Mouse (Mus musculus) hindbrain, embryonic 10.5 days (tissue): ENCODE measurements around the gene Nos1. TPM values are rescaled to one million over a fixed set of nuclear protein-coding genes. Genes with fewer than 3 reads are reported as not detected.

ENCODE experiments used
- DNase-seq: peaks from one replicate; pipeline ENCODE4 v3.0.0-alpha.2; 2017; ENCODE audit warnings: low spot score
- H3K27ac ChIP-seq: fragments of 300-500 bp; sonication (generic); 2 replicates; pipeline ENCODE4 v1.5.1; 2016; ENCODE audit warnings: mild to moderate bottlenecking, moderate library complexity
- H3K27me3 ChIP-seq: fragments of 300-500 bp; sonication (generic); 2 replicates; pipeline ENCODE4 v1.6.1; 2016; ENCODE audit warnings: mild to moderate bottlenecking; ENCODE audit not compliant: poor library complexity, insufficient read depth, severe bottlenecking
- H3K36me3 ChIP-seq: fragments of 300-500 bp; sonication (generic); 2 replicates; pipeline ENCODE4 v1.6.1; 2016; ENCODE audit warnings: mild to moderate bottlenecking, moderate library complexity
- H3K4me1 ChIP-seq: fragments of 300-500 bp; sonication (generic); replicated peaks from 2 replicates; pipeline ENCODE4 v1.6.1; 2016; ENCODE audit warnings: mild to moderate bottlenecking
- H3K4me3 ChIP-seq: fragments of 300-500 bp; sonication (generic); 2 replicates; pipeline ENCODE4 v1.5.1; 2016; ENCODE audit warnings: mild to moderate bottlenecking, moderate library complexity
- H3K9me3 ChIP-seq: fragments of 300-500 bp; sonication (generic); 2 replicates; pipeline ENCODE4 v1.6.1; 2016; ENCODE audit warnings: mild to moderate bottlenecking, moderate library complexity
- WGBS: fragments of 180-500 bp; shearing (Covaris S2); methylation state at CpG from one replicate; pipeline ENCODE4 v1.1.7; 2016; 5-methylcytosine and 5-hydroxymethylcytosine counted together
- polyA plus RNA-seq: library from polyadenylated mRNA; unstranded; fragments of >200 nt; fragmentation: Nextera tagmentation; extraction: Ambion mirVana; gene quantifications from 2 replicates; pipeline ENCODE4 v1.2.1, GENCODE M21; 2016

Gene Nos1
- polyA plus RNA-seq, 1 experiment from 2014 or later = 0.33 TPM

DNA sequence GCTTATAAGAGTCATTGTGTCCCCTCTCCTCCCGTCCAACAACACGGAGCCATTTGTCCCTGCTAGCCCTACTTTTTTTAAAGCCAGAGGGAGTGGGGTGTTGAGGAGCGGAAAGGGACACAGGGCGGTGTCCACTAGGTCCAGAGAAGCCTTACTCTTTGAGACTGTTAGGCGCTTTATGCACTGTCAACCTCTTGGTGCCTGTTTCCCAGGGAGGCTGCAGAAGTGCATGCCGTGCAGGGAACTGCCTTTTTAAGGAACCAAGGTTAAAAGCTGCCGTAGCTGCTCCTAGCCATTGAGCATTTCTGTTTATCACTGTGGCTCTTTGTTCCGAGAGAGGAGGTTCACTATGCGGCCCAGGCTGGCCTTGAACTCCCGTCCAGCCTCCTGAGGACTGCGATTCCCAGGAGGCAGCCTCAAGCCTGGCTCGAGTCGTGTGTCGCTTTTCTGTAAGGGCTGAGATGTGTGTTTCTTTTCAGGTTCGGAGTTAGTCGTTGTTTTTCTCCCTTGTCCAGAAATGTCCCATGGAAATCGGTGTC lies 197.4 kb downstream of the Nos1 start:
- WGBS = 57% methylated on average over 17 of the region's 17 CpGs
- DNase-seq = no peak
- no peaks in the 10 kb centered on the region for H3K9me3 ChIP-seq
- H3K27ac ChIP-seq = peak overlapping the region; percentile 99
- H3K36me3 ChIP-seq = peaks cover 46% of the 10 kb centered on the region
- H3K4me1 ChIP-seq = peaks cover 33% of the 10 kb centered on the region
- no peaks in the 10 kb centered on the region for H3K27me3 ChIP-seq
- peak overlapping the region; percentile 99 for H3K4me3 ChIP-seq

DNA sequence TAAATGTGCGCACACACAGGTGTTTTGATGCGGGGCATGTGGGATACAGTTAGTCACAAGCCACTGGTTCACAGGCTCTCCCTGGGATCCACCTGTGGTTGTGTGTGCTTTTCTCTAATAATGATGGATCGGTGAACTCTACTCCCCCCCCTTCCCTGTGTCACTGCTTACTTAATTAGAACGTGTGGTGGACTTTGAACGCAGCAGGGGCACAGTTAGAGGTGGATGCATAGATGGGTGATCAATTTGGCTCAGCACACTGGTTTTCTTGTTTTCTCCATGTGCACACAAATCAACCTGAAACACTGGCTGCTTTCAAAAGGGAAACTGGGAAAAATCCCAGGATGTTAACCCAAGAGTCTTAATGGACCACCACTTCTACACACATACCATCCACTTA lies 198.2 kb downstream of the Nos1 start:
- H3K36me3 ChIP-seq = peaks cover 55% of the 10 kb centered on the region
- peak overlapping the region; percentile 99; the same call in 1 of the 2 replicates for H3K4me3 ChIP-seq
- no peak overlapping the region for H3K27ac ChIP-seq
- WGBS = 89% methylated on average over 5 of the region's 5 CpGs
- H3K9me3 ChIP-seq = no peaks in the 10 kb centered on the region
- H3K4me1 ChIP-seq = peaks cover 41% of the 10 kb centered on the region
- no peaks in the 10 kb centered on the region for H3K27me3 ChIP-seq
- DNase-seq = no peak

DNA sequence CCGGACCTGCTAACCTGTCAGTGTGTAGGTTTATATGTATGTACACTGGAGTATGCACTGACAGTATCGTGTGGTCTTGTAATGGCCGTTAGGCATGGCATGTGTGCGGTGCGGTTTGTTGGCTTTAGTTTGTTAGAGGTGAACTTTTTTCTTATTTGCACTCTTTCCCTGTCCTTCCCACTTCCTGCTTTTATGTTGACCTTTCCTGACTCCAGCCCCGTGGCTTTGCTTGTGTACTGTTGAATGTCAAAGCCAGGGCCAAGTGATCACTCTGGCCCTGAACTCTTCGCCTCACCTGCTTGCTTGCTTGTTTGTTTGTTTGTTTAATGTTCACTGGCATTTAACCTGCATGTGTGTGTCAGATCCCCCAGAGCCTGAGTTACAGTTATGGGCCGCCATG lies 200.1 kb downstream of the Nos1 start:
- no peak for DNase-seq
- Histone ChIP-seq H3K9me3 (no peaks in the 10 kb centered on the region), H3K27me3 (no peaks in the 10 kb centered on the region), H3K4me1 (peaks cover 41% of the 10 kb centered on the region), H3K4me3 (no peak overlapping the region), H3K36me3 (peaks cover 73% of the 10 kb centered on the region), H3K27ac (no peak overlapping the region)
- 93% methylated on average over 8 of the region's 8 CpGs for WGBS

DNA sequence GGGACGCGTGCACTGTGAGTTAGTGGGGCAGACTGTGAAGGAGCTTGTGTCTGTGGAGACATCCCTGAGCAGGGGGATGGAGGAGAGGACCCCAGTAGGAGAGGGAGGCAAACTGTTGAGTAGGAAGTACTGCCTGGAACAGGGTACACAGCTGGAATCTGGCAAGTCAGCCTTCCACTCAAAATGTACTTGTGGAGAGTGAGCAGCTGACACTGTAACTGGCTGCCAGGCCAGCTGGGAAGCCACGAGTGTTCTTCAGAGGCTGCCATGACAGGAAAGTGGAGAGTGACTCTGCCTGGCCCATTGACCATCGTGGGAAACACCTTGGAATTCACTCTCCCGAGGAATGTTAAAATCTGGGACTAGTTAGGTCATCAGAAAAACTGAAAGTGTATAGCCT lies 201.1 kb downstream of the Nos1 start:
- Histone ChIP-seq H3K36me3 (peaks cover 83% of the 10 kb centered on the region), H3K27me3 (no peaks in the 10 kb centered on the region), H3K9me3 (no peaks in the 10 kb centered on the region), H3K27ac (no peak overlapping the region), H3K4me3 (no peak overlapping the region), H3K4me1 (peaks cover 35% of the 10 kb centered on the region)
- no peak for DNase-seq
- 91% methylated on average over 5 of the region's 5 CpGs for WGBS

DNA sequence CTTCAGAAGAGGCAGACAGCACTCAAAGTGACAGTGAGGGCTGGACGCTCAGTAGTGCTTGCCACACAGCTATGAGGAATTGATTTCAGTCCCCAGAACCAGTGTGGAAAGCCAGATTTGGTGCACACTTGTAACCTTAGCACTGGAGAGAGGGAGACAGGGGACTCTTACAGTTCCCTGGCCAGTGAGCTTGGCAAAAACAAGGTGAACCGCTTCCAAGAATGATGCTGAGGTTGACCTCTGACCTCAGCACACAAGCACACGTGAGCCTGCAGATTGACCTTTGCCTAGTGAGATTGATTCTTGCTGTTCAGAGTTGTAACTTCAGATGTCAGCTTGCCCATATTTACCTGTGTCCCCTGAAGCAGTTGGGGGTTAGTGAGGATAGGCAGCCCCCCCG lies 205.5 kb downstream of the Nos1 start:
- DNase-seq = no peak
- Histone ChIP-seq H3K9me3 (no peaks in the 10 kb centered on the region), H3K27ac (no peak overlapping the region), H3K27me3 (no peaks in the 10 kb centered on the region), H3K4me1 (peaks cover 13% of the 10 kb centered on the region), H3K36me3 (peaks cover 100% of the 10 kb centered on the region), H3K4me3 (no peak overlapping the region)
- 57% methylated on average over 4 of the region's 4 CpGs for WGBS

DNA sequence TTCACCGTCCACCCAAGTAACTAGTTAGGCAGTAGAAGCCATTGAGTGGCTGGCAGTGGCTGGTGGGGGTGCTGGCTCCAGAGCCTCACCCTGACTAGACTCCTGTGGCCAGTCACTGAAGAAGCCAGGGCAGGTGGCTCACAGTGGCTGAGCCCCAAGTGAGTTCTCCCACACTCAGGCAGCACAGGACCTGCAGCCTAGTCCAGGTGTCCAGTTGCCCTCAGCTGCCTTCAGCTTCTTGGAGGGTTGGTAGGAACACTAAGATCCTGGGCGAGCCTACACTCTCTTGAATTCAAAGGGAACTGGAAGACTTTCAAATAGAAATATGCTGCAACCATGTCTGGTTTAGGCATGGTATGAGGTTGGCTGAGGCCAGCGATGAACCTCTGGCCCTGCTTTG lies 207.1 kb downstream of the Nos1 start:
- Histone ChIP-seq H3K27me3 (no peaks in the 10 kb centered on the region), H3K4me3 (no peak overlapping the region), H3K36me3 (peaks cover 100% of the 10 kb centered on the region), H3K4me1 (peaks cover 11% of the 10 kb centered on the region), H3K9me3 (no peaks in the 10 kb centered on the region), H3K27ac (no peak overlapping the region)
- DNase-seq = no peak
- 96% methylated on average over 3 of the region's 3 CpGs for WGBS

DNA sequence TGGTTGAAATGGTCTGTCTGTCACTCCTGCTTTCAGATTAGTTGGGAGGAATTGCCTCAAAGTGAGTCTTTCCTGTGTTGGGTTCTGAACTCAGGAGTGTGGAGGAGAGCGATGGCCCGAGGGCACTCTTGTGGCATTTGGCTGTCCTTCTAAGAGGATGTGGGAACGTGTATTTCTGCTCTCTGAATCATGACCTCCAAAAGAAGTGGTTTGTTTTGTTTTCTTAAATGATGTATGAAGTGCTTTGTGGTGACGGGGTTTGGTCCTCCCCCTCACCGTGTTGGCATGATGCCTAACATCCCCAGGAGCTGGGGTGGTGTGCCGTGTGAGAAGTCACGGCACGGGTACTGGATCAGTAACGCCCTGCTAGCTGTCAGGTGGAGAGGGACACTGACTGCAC lies 207.5 kb downstream of the Nos1 start:
- 94% methylated on average over 9 of the region's 9 CpGs for WGBS
- Histone ChIP-seq H3K9me3 (no peaks in the 10 kb centered on the region), H3K27me3 (no peaks in the 10 kb centered on the region), H3K27ac (no peak overlapping the region), H3K36me3 (peaks cover 100% of the 10 kb centered on the region), H3K4me3 (no peak overlapping the region), H3K4me1 (peaks cover 7% of the 10 kb centered on the region)
- no peak for DNase-seq

DNA sequence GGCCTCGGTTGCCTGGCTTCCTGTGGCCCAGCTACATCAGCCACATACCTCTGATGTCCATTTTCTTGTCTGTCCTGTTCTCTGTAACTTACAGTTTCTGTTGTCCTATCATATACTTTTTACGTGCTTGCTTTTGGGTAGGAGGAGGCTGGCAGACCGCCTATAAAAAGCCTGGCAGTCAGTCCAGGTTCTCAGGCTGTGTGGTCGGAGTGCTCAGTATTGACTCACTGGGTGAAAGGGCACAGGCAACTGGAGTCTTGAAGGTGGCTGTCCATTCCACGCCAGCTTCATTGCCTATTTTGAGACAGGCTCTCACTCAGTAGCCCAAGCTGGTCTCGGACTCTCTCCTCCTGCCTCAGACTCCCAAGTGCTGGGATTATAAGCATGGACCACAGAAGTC lies 208.9 kb downstream of the Nos1 start:
- 95% methylated on average over 6 of the region's 6 CpGs for WGBS
- H3K4me3 ChIP-seq = no peak overlapping the region
- no peak for DNase-seq
- peaks cover 100% of the 10 kb centered on the region for H3K36me3 ChIP-seq
- no peak overlapping the region for H3K27ac ChIP-seq
- H3K4me1 ChIP-seq = no peaks in the 10 kb centered on the region; the same call in 1 of the 2 replicates
- no peaks in the 10 kb centered on the region for H3K9me3 ChIP-seq
- H3K27me3 ChIP-seq = no peaks in the 10 kb centered on the region

DNA sequence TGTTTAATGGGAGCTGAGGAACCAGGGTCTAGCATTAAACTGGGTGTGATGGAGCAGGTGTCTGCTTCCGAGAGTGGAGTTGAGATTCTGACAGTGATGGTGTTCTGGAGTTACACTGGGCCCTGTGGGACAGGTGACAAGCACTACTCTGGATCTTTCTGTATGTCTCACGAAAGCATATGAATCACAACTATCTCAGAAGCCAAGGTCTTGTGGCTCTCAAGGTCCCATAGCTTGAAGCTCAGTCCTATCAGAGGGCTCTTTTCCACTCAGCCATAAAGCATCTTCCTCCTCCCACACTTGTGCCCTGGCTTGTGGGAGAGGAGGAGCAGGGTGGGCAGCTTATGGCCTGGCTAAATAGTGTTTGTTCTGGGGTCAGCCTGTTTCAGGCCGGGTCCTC lies 210.1 kb downstream of the Nos1 start:
- Histone ChIP-seq H3K36me3 (peaks cover 100% of the 10 kb centered on the region), H3K4me1 (no peaks in the 10 kb centered on the region), H3K4me3 (no peak overlapping the region), H3K27ac (no peak overlapping the region), H3K9me3 (no peaks in the 10 kb centered on the region), H3K27me3 (no peaks in the 10 kb centered on the region)
- 84% methylated on average over 3 of the region's 3 CpGs for WGBS
- no peak for DNase-seq

DNA sequence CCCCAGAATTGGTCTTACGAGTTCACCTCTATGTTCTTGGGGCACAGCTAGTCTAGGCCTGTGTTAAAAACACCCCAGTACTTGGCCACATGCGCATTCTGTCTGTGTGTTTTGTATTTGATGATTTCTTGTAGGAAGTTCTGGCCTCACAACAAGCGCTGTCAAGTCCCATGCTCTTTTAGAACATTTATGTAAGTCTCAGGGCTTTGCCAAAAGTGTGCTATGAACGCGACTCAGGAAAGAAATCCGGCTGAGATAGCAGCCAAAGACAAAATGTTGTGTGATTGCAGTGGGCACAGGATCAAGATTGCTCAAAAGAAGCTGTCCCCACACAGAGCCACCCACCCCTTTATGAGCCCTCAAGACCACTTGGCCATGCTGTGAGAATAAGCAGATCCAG lies 212.7 kb downstream of the Nos1 start:
- H3K27me3 ChIP-seq = no peaks in the 10 kb centered on the region
- H3K4me1 ChIP-seq = peaks cover 20% of the 10 kb centered on the region
- no peak overlapping the region for H3K27ac ChIP-seq
- H3K9me3 ChIP-seq = no peaks in the 10 kb centered on the region
- 95% methylated on average over 6 of the region's 6 CpGs for WGBS
- H3K36me3 ChIP-seq = peaks cover 100% of the 10 kb centered on the region
- DNase-seq = no peak
- H3K4me3 ChIP-seq = no peak overlapping the region

DNA sequence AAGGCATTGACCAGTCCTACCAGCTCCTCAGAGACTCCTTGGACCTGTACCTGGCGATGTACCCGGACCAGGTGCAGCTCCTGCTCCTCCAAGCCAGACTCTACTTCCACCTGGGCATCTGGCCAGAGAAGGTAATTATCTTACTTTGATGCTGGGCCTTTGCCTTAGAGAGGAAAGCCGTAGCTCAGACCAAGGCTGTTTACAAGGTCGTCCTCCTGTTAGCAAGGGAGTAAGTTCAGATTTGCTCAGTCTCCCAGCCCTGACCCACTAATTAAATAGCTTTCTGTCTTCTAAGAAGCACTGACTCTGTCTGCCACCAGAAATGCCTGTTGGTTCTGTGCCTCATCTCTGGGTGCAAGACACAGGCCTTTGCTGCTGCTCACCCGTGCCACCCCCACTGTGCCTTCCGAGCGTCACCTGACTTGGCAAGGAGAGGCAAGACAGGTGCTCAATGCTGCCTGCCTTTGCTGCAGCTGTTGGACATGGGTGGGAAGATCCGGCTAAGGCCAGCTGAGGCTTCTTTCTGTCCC lies 214.6 kb downstream of the Nos1 start:
- Histone ChIP-seq H3K27me3 (no peaks in the 10 kb centered on the region), H3K36me3 (peaks cover 100% of the 10 kb centered on the region), H3K4me3 (no peak overlapping the region), H3K9me3 (no peaks in the 10 kb centered on the region), H3K27ac (no peak overlapping the region), H3K4me1 (peaks cover 31% of the 10 kb centered on the region)
- WGBS = 94% methylated on average over 8 of the region's 8 CpGs
- DNase-seq = no peak

DNA sequence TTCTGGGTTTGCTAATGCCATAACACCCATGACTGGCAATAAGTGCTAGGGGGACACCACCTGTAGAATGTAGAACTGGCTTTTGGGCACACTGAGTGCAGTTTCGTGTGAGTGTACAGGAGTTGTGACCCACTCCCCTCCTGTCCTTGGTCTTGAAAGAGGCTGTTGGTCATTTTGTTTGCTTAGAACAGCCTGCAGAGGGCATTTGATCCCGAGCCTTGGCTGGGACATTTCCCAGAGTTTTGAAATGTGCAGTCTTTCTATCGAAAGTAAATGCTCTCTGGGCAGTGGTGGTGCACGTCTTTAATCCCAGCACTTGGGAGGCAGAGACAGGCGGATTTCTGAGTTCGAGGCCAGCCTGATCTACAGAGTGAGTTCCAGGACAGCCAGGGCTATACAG lies 215.1 kb downstream of the Nos1 start:
- no peak for DNase-seq
- 90% methylated on average over 6 of the region's 6 CpGs for WGBS
- Histone ChIP-seq H3K27me3 (no peaks in the 10 kb centered on the region), H3K9me3 (no peaks in the 10 kb centered on the region), H3K4me3 (no peak overlapping the region), H3K4me1 (peaks cover 31% of the 10 kb centered on the region), H3K27ac (no peak overlapping the region), H3K36me3 (peaks cover 100% of the 10 kb centered on the region)

DNA sequence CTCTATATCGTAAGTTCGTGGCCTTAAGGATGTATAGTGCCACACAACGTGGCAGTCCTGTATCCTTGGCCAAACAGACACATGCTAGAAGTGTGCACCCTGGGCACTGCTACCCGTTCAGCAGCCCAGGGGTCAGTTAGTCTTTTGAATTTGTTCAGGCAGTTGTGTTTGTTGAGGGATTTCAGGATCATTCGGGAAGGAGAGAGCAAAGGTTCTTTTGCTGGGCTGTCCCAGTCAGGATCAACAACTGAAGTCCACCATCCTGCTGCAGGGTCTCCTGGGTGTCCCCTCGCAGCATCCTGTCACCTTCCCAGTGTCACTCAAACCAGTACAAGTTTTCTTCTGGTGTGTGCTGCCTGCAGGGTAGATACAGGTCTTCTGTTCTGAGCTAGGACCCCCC lies 215.7 kb downstream of the Nos1 start:
- peaks cover 100% of the 10 kb centered on the region for H3K36me3 ChIP-seq
- 87% methylated on average over 6 of the region's 6 CpGs for WGBS
- H3K27ac ChIP-seq = no peak overlapping the region
- H3K9me3 ChIP-seq = no peaks in the 10 kb centered on the region
- peaks cover 31% of the 10 kb centered on the region for H3K4me1 ChIP-seq
- no peak for DNase-seq
- no peak overlapping the region for H3K4me3 ChIP-seq
- H3K27me3 ChIP-seq = no peaks in the 10 kb centered on the region

DNA sequence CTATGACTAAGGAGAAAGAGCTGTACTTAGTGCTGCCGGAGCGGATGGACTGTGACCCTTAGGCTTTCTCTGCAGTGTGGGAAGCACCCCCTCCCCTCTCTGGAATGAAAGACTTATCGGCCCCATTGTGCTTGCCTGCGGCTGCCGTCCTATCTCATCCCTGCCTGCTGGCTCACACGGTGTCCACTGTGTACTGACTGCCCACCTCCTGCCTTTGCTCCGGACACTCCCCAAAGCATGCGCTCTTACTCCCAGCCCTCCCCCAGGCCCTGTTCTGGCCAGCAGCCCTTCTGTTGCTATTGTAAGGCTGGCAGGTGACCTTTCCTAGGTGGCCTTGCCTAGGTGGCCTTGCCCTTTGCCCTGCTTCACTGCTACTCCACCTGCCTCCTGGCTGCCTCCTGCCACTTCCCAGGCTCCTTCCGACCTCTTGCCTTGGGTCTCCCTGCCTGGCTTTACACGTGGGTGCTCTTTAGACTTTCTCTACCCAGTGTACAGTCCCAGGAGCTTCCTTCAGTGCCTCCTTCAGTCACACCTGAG lies 216.7 kb downstream of the Nos1 start:
- 47% methylated on average over 10 of the region's 10 CpGs for WGBS
- H3K4me1 ChIP-seq = peaks cover 31% of the 10 kb centered on the region
- H3K27me3 ChIP-seq = no peaks in the 10 kb centered on the region
- H3K36me3 ChIP-seq = peaks cover 100% of the 10 kb centered on the region
- no peak overlapping the region for H3K4me3 ChIP-seq
- no peaks in the 10 kb centered on the region for H3K9me3 ChIP-seq
- DNase-seq = no peak
- peak overlapping the region; percentile 53 for H3K27ac ChIP-seq
